Mouse (Mus musculus) MEL-GATA-1-ER (cell line): Measurements from ENCODE around the gene Hdgfl2.

Experiments used
- DNase-seq: peaks from one replicate; pipeline ENCODE4 v3.0.0-alpha.2; 2012; ENCODE audit warnings: low read depth; ENCODE audit errors: extremely low read depth

The Hdgfl2 gene

DNA sequence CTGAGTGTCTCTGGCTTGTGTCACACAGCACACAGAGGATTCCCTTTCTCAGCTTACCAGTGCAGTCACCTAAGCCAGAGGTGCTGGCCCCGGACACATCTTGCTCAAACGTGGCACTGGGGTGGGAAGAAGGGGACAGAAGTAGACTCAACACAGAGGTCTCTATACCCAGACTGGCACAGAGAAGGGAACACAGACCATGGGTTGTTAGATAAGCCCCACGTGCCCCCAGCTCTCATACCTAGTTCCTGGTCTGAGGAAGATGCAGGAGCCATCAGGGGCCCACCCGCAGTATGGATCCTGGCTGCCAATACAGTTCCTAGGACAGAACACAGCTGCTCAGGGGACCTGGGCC, 45.8 kb downstream of the Hdgfl2 start:
- no peak for DNase-seq

DNA sequence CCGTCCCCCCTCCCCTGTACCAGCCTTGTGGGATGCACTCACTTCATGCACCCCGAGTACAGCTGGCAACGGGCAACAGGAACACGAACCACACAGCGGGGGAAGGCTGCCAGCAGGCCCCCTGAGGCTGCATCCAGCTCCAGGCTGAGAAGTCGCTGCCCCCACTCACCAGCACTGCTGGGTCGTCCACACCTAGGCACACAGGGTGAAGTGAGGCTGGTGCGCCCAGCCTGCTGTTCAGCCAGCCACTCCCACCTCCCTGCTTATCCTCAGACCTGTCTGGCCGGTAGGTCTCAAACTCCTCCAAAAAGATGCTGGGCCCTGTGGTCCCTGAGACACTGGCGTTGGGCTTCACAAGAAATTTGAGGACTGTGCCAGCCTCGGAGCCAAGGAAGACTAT, 46.7 kb downstream of the Hdgfl2 start:
- no peak for DNase-seq

DNA sequence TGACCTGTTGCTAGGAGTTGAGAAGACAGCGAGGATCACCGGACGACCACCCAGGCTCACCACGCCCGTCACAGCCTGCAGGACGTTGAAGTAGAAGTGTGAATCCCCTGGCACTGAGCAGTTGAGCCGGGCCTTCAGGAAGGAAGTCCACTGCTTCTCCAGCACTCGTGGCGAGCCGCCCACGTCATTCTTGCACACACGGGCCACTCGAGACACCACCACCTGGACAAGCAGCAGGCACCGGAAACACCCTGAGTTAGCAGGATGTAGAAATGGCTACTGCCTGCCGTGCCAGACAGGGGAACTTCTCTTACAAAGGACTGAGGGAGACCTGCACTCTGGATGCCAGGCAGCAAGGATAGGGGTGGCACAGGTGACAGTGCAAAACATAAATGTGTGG, 48.8 kb downstream of the Hdgfl2 start:
- no peak for DNase-seq

GRCm38 (mm10) chr17:56131136-56131535, 51.7 kb downstream of the Hdgfl2 start:
- DNase-seq: no peak

DNA sequence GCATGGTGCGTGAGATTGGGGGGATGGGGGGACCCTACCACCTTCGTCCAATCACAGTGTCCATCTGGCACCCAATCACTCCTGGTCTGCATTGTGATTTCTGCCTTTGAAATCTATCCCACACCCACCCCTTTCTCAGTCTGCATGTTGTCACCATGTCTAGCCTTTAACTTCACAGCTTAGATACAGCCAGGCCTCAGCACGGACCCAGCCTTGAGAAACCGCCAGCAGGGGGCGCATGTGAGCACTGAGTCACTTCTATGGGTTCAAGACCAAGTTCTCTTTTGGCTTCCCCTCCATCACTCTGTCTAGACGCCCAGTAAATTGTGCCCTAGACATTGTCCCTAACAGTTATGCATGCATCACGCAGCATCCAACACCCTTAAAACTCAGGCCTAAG, 52.4 kb downstream of the Hdgfl2 start:
- DNase-seq: no peak

DNA sequence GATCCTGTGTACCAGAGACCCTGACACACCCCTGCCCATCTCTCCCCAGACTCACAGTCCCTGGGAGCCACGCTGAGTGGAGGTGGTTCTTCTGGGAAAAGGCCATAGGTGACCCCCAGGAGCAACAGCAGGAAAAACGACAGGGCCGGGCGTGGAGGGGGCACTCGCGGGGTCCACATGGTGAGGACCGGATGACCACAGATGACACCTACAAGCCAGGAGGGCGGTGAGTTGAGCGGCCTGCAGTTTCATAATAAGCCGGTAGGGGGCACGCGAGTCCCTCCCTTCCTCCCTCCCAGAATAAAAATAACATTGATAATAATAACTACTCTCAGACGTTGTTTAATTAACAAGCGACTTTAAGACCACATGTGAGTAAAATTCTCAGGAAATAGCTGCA, 53.2 kb downstream of the Hdgfl2 start:
- DNase-seq: no peak

- DNase-seq: no peak
These were observed 54.3 kb downstream of the Hdgfl2 start for GRCm38 (mm10) chr17:56133457-56134363.

DNA sequence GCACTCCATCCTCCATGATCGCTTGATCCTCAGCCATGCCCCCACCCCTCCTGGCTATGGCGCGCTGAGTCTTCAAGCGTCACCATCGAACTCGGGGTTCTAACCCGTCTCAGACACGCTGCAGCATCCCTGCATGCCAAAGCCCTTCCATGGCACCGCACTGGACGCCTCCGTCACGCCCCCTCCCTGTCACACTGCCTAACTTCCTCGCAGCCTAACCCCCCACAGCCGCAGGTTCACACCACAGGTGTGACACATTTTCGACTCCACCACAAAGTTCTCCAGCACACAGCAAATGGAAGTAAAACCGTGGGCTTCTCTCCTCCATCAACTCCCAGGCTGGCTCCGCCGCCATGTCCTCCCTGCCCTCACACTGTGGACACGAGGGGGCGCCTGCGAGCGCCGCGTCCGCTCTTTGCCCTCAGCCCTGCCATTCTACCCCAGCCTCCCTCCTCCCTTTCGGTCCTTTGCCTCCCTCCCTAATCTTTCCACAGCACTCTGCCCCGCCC, 55.1 kb downstream of the Hdgfl2 start:
- no peak for DNase-seq

DNA sequence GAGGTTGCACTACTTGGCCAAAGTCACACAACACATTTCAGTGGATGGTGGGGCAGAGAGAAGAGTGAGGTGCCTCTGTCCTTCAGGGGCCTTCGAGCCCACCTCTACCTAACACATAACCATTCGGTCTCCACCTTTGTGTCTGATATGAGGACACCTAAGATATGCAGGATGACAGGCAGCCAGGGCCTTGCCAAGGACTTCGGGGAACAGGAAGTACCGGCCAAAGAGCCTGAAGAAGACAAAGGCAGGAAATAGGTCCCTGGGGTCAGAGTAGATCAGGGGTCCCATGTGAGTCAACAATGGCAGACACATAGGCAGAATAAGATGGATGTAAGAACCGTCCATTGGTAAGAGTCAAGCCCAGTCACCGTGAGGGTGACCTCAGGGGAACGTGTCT, 57.1 kb downstream of the Hdgfl2 start:
- DNase-seq: no peak

- DNase-seq: no peak
These were observed 58.6 kb downstream of the Hdgfl2 start for GRCm38 (mm10) chr17:56137839-56138613.

DNA sequence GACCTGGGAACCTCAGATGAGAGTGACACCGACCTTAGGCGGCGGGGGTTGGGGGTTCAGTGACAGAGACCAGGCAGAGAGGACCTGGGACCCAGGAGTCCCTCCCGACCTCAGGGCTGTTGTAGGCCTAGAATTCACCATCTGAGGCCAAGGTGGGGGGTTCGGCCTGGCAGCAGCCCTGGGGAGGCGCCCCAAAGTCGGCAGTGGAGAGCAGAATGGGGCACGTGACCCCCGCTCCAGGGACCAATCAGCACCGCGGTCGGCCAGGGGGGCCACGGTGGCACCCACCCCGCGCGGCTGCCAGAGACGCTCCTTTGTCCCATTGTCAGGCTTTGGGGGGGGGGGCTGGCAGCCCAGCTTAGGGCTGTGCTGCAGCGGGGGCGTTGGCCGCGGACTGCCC, 59.9 kb downstream of the Hdgfl2 start:
- no peak for DNase-seq

DNA sequence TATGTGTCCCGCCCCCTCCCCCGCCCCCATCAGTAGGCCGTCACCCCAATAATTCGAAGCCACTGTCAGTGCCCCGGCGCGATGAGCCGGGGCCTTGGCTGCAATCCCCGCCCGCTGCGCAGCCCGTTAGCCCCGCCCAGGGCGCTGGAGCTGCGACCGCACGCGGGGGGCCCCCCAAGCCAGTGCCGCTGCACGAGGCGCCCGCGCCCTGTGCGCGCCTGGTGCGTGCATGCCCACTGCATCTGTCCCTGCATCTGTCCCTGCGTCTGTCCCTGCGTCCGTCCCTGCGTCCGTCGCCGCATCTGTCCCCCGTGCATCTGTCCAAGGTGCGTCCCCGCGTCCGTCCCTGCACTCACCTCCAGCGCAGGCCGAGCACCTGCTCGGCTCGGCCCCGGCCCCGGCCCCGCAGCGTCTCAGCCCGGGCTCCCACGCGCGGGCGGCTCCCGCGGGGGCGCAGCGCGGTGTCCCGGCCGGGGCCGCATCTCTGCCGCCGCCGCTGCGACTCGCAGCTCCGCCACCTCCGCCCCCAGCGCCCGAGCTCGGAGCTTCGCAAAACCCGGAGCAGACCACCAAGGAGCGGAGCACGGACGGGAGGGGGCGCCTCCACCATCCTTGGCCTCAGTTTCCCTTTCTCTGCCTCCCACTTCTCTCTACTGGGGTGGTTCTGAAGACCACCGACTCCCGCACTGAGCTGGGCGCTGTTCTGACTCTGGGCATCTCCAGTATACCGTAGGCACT, 60.6 kb downstream of the Hdgfl2 start, which contains the start of gene Sema6b:
Gene Sema6b (minus strand): TSS at position 486 of the 738 bp plus-strand sequence.
- no peak for DNase-seq

GRCm38 (mm10) chr17:56141702-56142605, 62.5 kb downstream of the Hdgfl2 start:
- no peak for DNase-seq

- DNase-seq: no peak
These were observed 65.1 kb downstream of the Hdgfl2 start for GRCm38 (mm10) chr17:56144546-56144945.

- no peak for DNase-seq
These were observed 66.7 kb downstream of the Hdgfl2 start for GRCm38 (mm10) chr17:56146131-56146530.

- DNase-seq: no peak
These were observed 68.0 kb downstream of the Hdgfl2 start for GRCm38 (mm10) chr17:56147420-56147819.

DNA sequence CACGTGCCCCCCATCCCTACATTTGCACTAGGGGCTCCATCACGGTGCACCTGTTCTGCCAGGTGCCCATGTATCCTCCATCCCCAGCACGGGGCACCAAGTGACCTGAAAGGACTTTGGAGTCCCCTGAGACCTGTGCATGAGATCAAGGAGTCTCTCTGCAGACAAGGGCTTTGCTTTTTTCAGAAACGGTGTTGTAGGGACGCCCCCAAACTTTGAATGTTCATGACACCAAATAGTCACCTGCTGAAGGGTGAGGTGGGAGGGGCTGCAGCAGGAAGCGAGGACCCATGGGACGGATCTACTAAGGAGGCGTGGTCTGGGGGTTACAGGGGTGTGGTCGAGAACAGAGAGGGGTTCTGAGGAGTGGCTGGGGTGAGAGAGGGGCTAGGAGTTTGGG, 68.8 kb downstream of the Hdgfl2 start:
- DNase-seq: no peak

- no peak for DNase-seq
These were observed 69.6 kb downstream of the Hdgfl2 start for GRCm38 (mm10) chr17:56148790-56149618.

GRCm38 (mm10) chr17:56149897-56150296, 70.5 kb downstream of the Hdgfl2 start:
- DNase-seq: no peak
